Comparison of ENCODE assay signal across 17 mouse cellular contexts in the genomic region with DNA sequence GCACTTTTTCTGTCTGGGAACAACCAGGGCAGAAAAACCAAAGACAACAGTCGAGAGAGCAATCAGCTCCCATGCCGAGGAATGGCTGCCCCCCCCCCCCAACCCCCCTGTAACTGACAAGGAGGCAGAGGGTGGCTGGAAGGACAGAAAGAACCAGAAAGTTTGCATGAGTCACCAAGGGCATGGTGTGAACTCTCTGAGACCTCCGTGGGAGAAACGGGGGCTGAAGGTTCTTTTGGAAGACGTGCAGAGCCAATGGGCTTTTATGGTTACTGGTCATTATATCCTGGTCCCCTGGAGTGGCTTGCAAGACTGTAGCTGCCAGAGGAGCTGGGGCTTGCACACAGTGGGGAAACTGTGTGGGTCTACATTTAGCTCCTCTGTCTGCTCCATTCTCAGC. TPM values are rescaled to one million over a fixed set of nuclear protein-coding genes. Genes with fewer than 3 reads are reported as not detected.
A peak's percentile ranks its signal among the peaks of the same experiment; 100 is the strongest.
DNase-seq lines count a peak whose midpoint lies in the region; ATAC-seq and TF ChIP-seq lines count a peak whose summit lies in the region.
"Had no signal": no experiment of that assay in that cellular context is flagged by ENCODE, and none has a peak within 500 bp of the region (broad histone marks: within the 10 kb centered on the region; RNA-seq: fewer than 3 reads in every experiment).

No protein-coding gene starts in this region.

- no peak overlapping the region for H3K4me3 ChIP-seq in heart, embryonic 13.5 days
- no peak overlapping the region for H3K4me3 ChIP-seq in heart, embryonic 12.5 days
- no peak overlapping the region for H3K4me3 ChIP-seq in lung, embryonic 14.5 days (ENCODE audit: low read depth, low read length)
- H3K4me3 ChIP-seq in limb, embryonic 14.5 days (replicated peaks; ENCODE audit: low read length), result no peak overlapping the region
- no peak overlapping the region for H3K4me3 ChIP-seq in hindbrain, embryonic 14.5 days (replicated peaks; ENCODE audit: low read length)
- H3K4me3 ChIP-seq: embryonic facial prominence, embryonic 12.5 days; forebrain, embryonic 12.5 days; layer of hippocampus, adult 2 months; neural tube, embryonic 15.5 days had no signal

- no peaks in the 10 kb centered on the region for H3K27me3 ChIP-seq in heart, embryonic 13.5 days (replicated peaks)
- 0 out of 2 replicates have a peak, but pooled peaks cover 3% of the 10 kb centered on the region for H3K27me3 ChIP-seq in heart, embryonic 12.5 days (replicated peaks)
- H3K27me3 ChIP-seq in lung, embryonic 14.5 days (ENCODE audit: insufficient read depth, low read length), result no peaks in the 10 kb centered on the region
- H3K27me3 ChIP-seq in limb, embryonic 14.5 days (ENCODE audit: control insufficient read depth, insufficient read depth, low read length), result no peaks in the 10 kb centered on the region
- H3K27me3 ChIP-seq in hindbrain, embryonic 14.5 days (ENCODE audit: control insufficient read depth, insufficient read depth, low read length), result no peaks in the 10 kb centered on the region
- H3K27me3 ChIP-seq: embryonic facial prominence, embryonic 12.5 days; forebrain, embryonic 12.5 days; neural tube, embryonic 15.5 days had no signal

- no peak for TF ChIP-seq CTCF in lung, embryonic 14.5 days (IDR thresholded peaks at IDR 0.05; ENCODE audit: low read depth)

- no peak overlapping the region for H3K4me2 ChIP-seq in heart, embryonic 13.5 days
- no peak overlapping the region for H3K4me2 ChIP-seq in heart, embryonic 12.5 days
- H3K4me2 ChIP-seq in lung, embryonic 14.5 days, result no peak overlapping the region
- no peak overlapping the region for H3K4me2 ChIP-seq in limb, embryonic 14.5 days (replicated peaks; ENCODE audit: low read depth, low read length, severe bottlenecking)
- H3K4me2 ChIP-seq in hindbrain, embryonic 14.5 days (replicated peaks), result no peak overlapping the region
- H3K4me2 ChIP-seq: embryonic facial prominence, embryonic 12.5 days; forebrain, embryonic 12.5 days; neural tube, embryonic 15.5 days had no signal

- peak overlapping the region; percentile 2; the same call in 1 of the 2 replicates for H3K27ac ChIP-seq in heart, embryonic 13.5 days (replicated peaks)
- no peak overlapping the region; the same call in 1 of the 2 replicates for H3K27ac ChIP-seq in heart, embryonic 12.5 days (ENCODE audit: poor library complexity, severe bottlenecking)
- H3K27ac ChIP-seq in lung, embryonic 14.5 days (ENCODE audit: low read depth), result 0 out of 2 replicates have a peak overlapping the region, but pooled peaks have one; percentile 58
- H3K27ac ChIP-seq in limb, embryonic 14.5 days (replicated peaks; ENCODE audit: low read depth, low read length), result peak overlapping the region; percentile 30; the same call in 1 of the 2 replicates
- no peak overlapping the region for H3K27ac ChIP-seq in hindbrain, embryonic 14.5 days
- H3K27ac ChIP-seq: embryonic facial prominence, embryonic 12.5 days; forebrain, embryonic 12.5 days; layer of hippocampus, adult 2 months; neural tube, embryonic 15.5 days had no signal

- no peak for ATAC-seq in heart, embryonic 13.5 days (ENCODE audit: extremely low read depth, insufficient number of reproducible peaks, low FRiP score, low TSS enrichment)
- no peak for ATAC-seq in heart, embryonic 12.5 days (ENCODE audit: insufficient number of reproducible peaks, low FRiP score)
- no peak for ATAC-seq in lung, embryonic 14.5 days (ENCODE audit: insufficient read depth)
- ATAC-seq in limb, embryonic 14.5 days (ENCODE audit: low FRiP score, low read depth), result no peak
- ATAC-seq in hindbrain, embryonic 14.5 days (ENCODE audit: low FRiP score), result no peak
- ATAC-seq: hindbrain, embryonic 16.5 days had no signal

- 76% methylated on average over 5 of the region's 5 CpGs for WGBS in heart, embryonic 13.5 days
- WGBS in heart, embryonic 12.5 days, result 55% methylated on average over 5 of the region's 5 CpGs
- WGBS in lung, embryonic 14.5 days, result 68% methylated on average over 5 of the region's 5 CpGs
- 71% methylated on average over 5 of the region's 5 CpGs for WGBS in limb, embryonic 14.5 days
- WGBS in hindbrain, embryonic 14.5 days, result 86% methylated on average over 5 of the region's 5 CpGs

- peaks cover 33% of the 10 kb centered on the region for H3K4me1 ChIP-seq in heart, embryonic 13.5 days
- H3K4me1 ChIP-seq in heart, embryonic 12.5 days (replicated peaks), result peaks cover 26% of the 10 kb centered on the region
- H3K4me1 ChIP-seq in lung, embryonic 14.5 days (ENCODE audit: insufficient read depth), result peaks cover 28% of the 10 kb centered on the region
- peaks cover 19% of the 10 kb centered on the region for H3K4me1 ChIP-seq in limb, embryonic 14.5 days (ENCODE audit: control insufficient read depth, insufficient read depth, low read length)
- no peaks in the 10 kb centered on the region for H3K4me1 ChIP-seq in hindbrain, embryonic 14.5 days (replicated peaks; ENCODE audit: control insufficient read depth, insufficient read depth, low read length)
- H3K4me1 ChIP-seq: forebrain, embryonic 12.5 days; neural tube, embryonic 15.5 days had no signal

- H3K36me3 ChIP-seq in heart, embryonic 13.5 days, result no peaks in the 10 kb centered on the region
- no peaks in the 10 kb centered on the region for H3K36me3 ChIP-seq in heart, embryonic 12.5 days
- H3K36me3 ChIP-seq in lung, embryonic 14.5 days (ENCODE audit: insufficient read depth), result no peaks in the 10 kb centered on the region
- no peaks in the 10 kb centered on the region for H3K36me3 ChIP-seq in limb, embryonic 14.5 days (ENCODE audit: control insufficient read depth, insufficient read depth, low read length)
- H3K36me3 ChIP-seq in hindbrain, embryonic 14.5 days (replicated peaks; ENCODE audit: control insufficient read depth, insufficient read depth), result no peaks in the 10 kb centered on the region
- H3K36me3 ChIP-seq: embryonic facial prominence, embryonic 12.5 days; forebrain, embryonic 12.5 days; neural tube, embryonic 15.5 days had no signal

- no peak for TF ChIP-seq POLR2A in limb, embryonic 14.5 days (IDR thresholded peaks at IDR 0.05; ENCODE audit: borderline replicate concordance, extremely low read depth, insufficient read depth, insufficient read length)

- H3K9ac ChIP-seq in heart, embryonic 13.5 days, result no peak overlapping the region
- H3K9ac ChIP-seq in heart, embryonic 12.5 days, result no peak overlapping the region
- no peak overlapping the region for H3K9ac ChIP-seq in lung, embryonic 14.5 days
- no peak overlapping the region for H3K9ac ChIP-seq in limb, embryonic 14.5 days (ENCODE audit: low read depth, low read length, severe bottlenecking)
- H3K9ac ChIP-seq in hindbrain, embryonic 14.5 days, result no peak overlapping the region
- H3K9ac ChIP-seq: embryonic facial prominence, embryonic 12.5 days; forebrain, embryonic 12.5 days; neural tube, embryonic 15.5 days had no signal

- peaks cover 5% of the 10 kb centered on the region for H3K9me3 ChIP-seq in heart, embryonic 13.5 days
- H3K9me3 ChIP-seq in heart, embryonic 12.5 days (replicated peaks), result peaks cover 4% of the 10 kb centered on the region
- 0 out of 2 replicates have a peak, but pooled peaks cover 3% of the 10 kb centered on the region for H3K9me3 ChIP-seq in lung, embryonic 14.5 days (ENCODE audit: low read depth, low read length)
- H3K9me3 ChIP-seq in limb, embryonic 14.5 days (ENCODE audit: control insufficient read depth, low read length), result peaks cover 5% of the 10 kb centered on the region; the same call in 1 of the 2 replicates
- H3K9me3 ChIP-seq in hindbrain, embryonic 14.5 days (ENCODE audit: control insufficient read depth, low read length), result 0 out of 2 replicates have a peak, but pooled peaks cover 5% of the 10 kb centered on the region
- H3K9me3 ChIP-seq: neural tube, embryonic 15.5 days had no signal

- DNase-seq in lung, embryonic 14.5 days, result no peak
- DNase-seq in lung, postnatal 10 days, result no peak
- DNase-seq in R1 (ENCODE audit: low read depth, low spot score), result peak; percentile 29
- DNase-seq in limb, embryonic 14.5 days (ENCODE audit: low spot score), result no peak
- no peak for DNase-seq in urinary bladder, postnatal 4 days (ENCODE audit: low spot score in 2 of 2)
- DNase-seq in hindbrain, embryonic 14.5 days (ENCODE audit: low spot score), result no peak
- DNase-seq: cerebellum, adult 11 months; retina, postnatal 1 day; thymus, postnatal 14 days had no signal

RNA-seq across cellular contexts. Expression of gene Medag, which starts 22.6 kb away (rescaled TPM):
- polyA plus RNA-seq in heart, embryonic 13.5 days (2015; fragmentation: Nextera tagmentation; extraction: Ambion mirVana), result 1.6 and 1.8 TPM in 2 replicates
- 1.2 and 1.4 TPM in 2 replicates for polyA plus RNA-seq in heart, embryonic 12.5 days (2016; fragmentation: Nextera tagmentation; extraction: Ambion mirVana)
- polyA plus RNA-seq in lung, embryonic 14.5 days (2014; fragmentation: Nextera tagmentation; extraction: Ambion mirVana), result 1.2 and 1.6 TPM in 2 replicates
- polyA plus RNA-seq in limb, embryonic 14.5 days (2012; rRNA removed), result 3.5 and 3.8 TPM in 2 replicates
- 2.6 and 3.1 TPM in 2 replicates for polyA plus RNA-seq in limb, embryonic 14.5 days (2014; fragmentation: Nextera tagmentation; extraction: Ambion mirVana)
- polyA plus RNA-seq in hindbrain, embryonic 14.5 days (2014; fragmentation: Nextera tagmentation; extraction: Ambion mirVana), result 2.5 and 4.0 TPM in 2 replicates

RNA-seq across cellular contexts. Expression of gene Tex26, which starts 50.5 kb away (rescaled TPM):
- polyA plus RNA-seq in heart, embryonic 13.5 days (2015; fragmentation: Nextera tagmentation; extraction: Ambion mirVana), result 0.51 and 0.65 TPM in 2 replicates
- 0.56 and 0.77 TPM in 2 replicates for polyA plus RNA-seq in heart, embryonic 12.5 days (2016; fragmentation: Nextera tagmentation; extraction: Ambion mirVana)
- 0.64 and 1.0 TPM in 2 replicates for polyA plus RNA-seq in lung, embryonic 14.5 days (2014; fragmentation: Nextera tagmentation; extraction: Ambion mirVana)
- polyA plus RNA-seq in limb, embryonic 14.5 days (2012; rRNA removed), result 0.20 and 0.50 TPM in 2 replicates
- polyA plus RNA-seq in limb, embryonic 14.5 days (2014; fragmentation: Nextera tagmentation; extraction: Ambion mirVana), result 0.36 and 0.44 TPM in 2 replicates
- 1.1 and 1.2 TPM in 2 replicates for polyA plus RNA-seq in hindbrain, embryonic 14.5 days (2014; fragmentation: Nextera tagmentation; extraction: Ambion mirVana)
- polyA plus RNA-seq: liver, adult 2 months had no signal

Comparison
In these comparisons a context has a peak if more than half of its experiments do, and no peak if none do; other contexts are left out.
1. H3K27ac ChIP-seq: peak in heart, embryonic 13.5 days (single experiment), lung, embryonic 14.5 days (single experiment) and limb, embryonic 14.5 days (single experiment); none in heart, embryonic 12.5 days (single experiment) and hindbrain, embryonic 14.5 days (single experiment).